Mouse (Mus musculus) liver, embryonic 12.5 days (tissue): ENCODE measurements around the gene Gm35549. TPM values are rescaled to one million over a fixed set of nuclear protein-coding genes. Genes with fewer than 3 reads are reported as not detected.
"Not testable (repeated sequence)": the region's sequence is repeated elsewhere in the genome, so short reads cannot be mapped to it uniquely, and the experiment has no call there.

ENCODE experiments used
- ATAC-seq: fragments of 200-750 bp; cut with Nextera tagmentation; 2 replicates; pipeline ENCODE4 v1.8.0; 2017; ENCODE audit warnings: moderate number of reproducible peaks, mild to moderate bottlenecking, moderate library complexity
- H3K27ac ChIP-seq: fragments of 300-500 bp; sonication (generic); 2 replicates; pipeline ENCODE4 v1.5.1; 2016; ENCODE audit warnings: mild to moderate bottlenecking
- H3K27me3 ChIP-seq: fragments of 300-500 bp; sonication (generic); replicated peaks from 2 replicates; pipeline ENCODE4 v1.6.1; 2016; ENCODE audit warnings: mild to moderate bottlenecking, moderate library complexity
- H3K36me3 ChIP-seq: fragments of 300-500 bp; sonication (generic); 2 replicates; pipeline ENCODE4 v1.6.1; 2016; ENCODE audit warnings: mild to moderate bottlenecking, moderate library complexity
- H3K4me1 ChIP-seq: fragments of 300-500 bp; sonication (generic); 2 replicates; pipeline ENCODE4 v1.6.1; 2016
- H3K4me2 ChIP-seq: fragments of 300-500 bp; sonication (generic); 2 replicates; pipeline ENCODE4 v1.6.1; 2016; ENCODE audit warnings: mild to moderate bottlenecking, moderate library complexity
- H3K4me3 ChIP-seq: fragments of 300-500 bp; sonication (generic); 2 replicates; pipeline ENCODE4 v1.5.1; 2016; ENCODE audit warnings: mild to moderate bottlenecking, moderate library complexity
- H3K9ac ChIP-seq: fragments of 300-500 bp; sonication (generic); 2 replicates; pipeline ENCODE4 v1.6.1; 2016; ENCODE audit warnings: mild to moderate bottlenecking, moderate library complexity
- H3K9me3 ChIP-seq: fragments of 300-500 bp; sonication (generic); replicated peaks from 2 replicates; pipeline ENCODE4 v1.6.1; 2016; ENCODE audit warnings: mild to moderate bottlenecking, moderate library complexity
- WGBS: fragments of 180-500 bp; shearing (Covaris S2); methylation state at CpG from one replicate; pipeline ENCODE4 v1.1.7; 2016; ENCODE audit not compliant: insufficient replicate concordance; 5-methylcytosine and 5-hydroxymethylcytosine counted together
- polyA plus RNA-seq: library from polyadenylated mRNA; unstranded; fragments of >200 nt; fragmentation: Nextera tagmentation; extraction: Ambion mirVana; gene quantifications from 2 replicates; pipeline ENCODE4 v1.2.1, GENCODE M21; 2016

Gene Gm35549
- polyA plus RNA-seq, 1 experiment from 2014 or later = 0.21 TPM

DNA sequence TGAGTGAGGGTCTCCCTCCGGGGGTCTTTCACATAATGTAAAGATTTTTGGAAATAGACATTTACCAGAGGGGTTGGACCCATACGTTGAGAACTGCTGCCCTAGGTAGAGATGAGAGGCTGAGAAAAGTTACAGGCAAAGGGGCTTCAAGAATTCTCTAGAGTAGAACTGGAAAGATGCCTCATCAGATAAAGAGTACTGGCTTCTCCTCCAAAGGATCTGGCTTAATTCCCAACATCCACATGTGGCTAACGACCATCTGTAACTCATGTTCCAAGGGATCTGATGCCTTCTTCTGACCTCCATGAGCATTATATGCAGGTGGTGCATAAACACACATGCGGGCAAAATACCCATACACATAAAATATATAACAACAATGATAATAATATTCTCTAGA is 11.8 kb upstream of the Gm35549 start:
- H3K9me3 ChIP-seq = peaks cover 62% of the 10 kb centered on the region
- ATAC-seq = no peak
- no peak overlapping the region for H3K27ac ChIP-seq
- WGBS = 91% methylated on average over 4 of the region's 4 CpGs
- no peaks in the 10 kb centered on the region for H3K27me3 ChIP-seq
- H3K36me3 ChIP-seq = peaks cover 97% of the 10 kb centered on the region
- H3K4me3 ChIP-seq = no peak overlapping the region
- no peak overlapping the region for H3K4me2 ChIP-seq
- H3K9ac ChIP-seq = no peak overlapping the region
- no peaks in the 10 kb centered on the region for H3K4me1 ChIP-seq

DNA sequence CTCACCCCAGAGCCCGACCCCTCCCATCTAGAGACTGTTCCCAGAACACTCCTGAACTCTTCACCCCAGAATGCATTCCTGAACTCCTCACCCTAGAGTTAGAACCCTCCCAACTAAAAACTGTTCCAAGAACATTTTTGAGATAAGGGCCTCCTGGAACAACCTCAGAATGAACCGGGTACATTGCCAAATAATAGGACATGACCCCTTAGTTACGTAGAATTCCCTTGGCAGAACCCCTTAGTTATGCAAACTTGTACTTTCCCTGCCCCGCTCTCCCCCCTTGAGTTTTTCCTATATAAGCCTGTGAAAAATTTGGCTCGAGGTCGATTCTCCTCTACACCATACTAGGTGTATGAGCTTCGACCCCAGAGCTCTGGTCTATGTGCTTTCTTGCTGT is 11.3 kb upstream of the Gm35549 start:
- H3K4me1 ChIP-seq, H3K9ac ChIP-seq, H3K27me3 ChIP-seq, H3K4me3 ChIP-seq, H3K27ac ChIP-seq, ATAC-seq, H3K4me2 ChIP-seq: not testable (repeated sequence)
- Histone ChIP-seq H3K36me3 (peaks cover 97% of the 10 kb centered on the region), H3K9me3 (peaks cover 62% of the 10 kb centered on the region)
- WGBS = 86% methylated on average over 2 of the region's 7 CpGs

DNA sequence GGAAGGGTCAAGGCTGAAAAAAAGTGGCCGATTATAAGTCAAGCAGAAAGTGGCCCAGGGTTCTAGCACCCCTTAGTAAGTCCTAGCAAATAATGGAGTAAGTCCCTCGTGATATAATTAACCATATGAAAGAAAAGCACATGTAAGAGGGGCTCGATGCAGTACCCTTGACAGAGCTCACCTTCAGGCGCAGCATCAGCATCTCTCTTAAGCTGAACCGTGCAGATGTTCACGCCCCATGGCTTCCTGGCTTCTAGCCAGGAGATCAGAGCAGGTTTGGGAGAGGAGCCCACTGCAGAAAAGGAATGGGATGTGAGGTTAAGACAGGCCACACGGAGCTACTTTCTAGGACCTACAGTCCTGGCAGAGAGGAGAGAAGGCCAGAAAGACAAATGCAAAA is 10.7 kb upstream of the Gm35549 start:
- 91% methylated on average over 7 of the region's 7 CpGs for WGBS
- H3K9me3 ChIP-seq = peaks cover 62% of the 10 kb centered on the region
- H3K36me3 ChIP-seq = peaks cover 97% of the 10 kb centered on the region
- H3K4me3 ChIP-seq = no peak overlapping the region
- no peaks in the 10 kb centered on the region for H3K4me1 ChIP-seq
- H3K27ac ChIP-seq = no peak overlapping the region
- H3K27me3 ChIP-seq = no peaks in the 10 kb centered on the region
- H3K9ac ChIP-seq = no peak overlapping the region
- H3K4me2 ChIP-seq = no peak overlapping the region
- no peak for ATAC-seq

DNA sequence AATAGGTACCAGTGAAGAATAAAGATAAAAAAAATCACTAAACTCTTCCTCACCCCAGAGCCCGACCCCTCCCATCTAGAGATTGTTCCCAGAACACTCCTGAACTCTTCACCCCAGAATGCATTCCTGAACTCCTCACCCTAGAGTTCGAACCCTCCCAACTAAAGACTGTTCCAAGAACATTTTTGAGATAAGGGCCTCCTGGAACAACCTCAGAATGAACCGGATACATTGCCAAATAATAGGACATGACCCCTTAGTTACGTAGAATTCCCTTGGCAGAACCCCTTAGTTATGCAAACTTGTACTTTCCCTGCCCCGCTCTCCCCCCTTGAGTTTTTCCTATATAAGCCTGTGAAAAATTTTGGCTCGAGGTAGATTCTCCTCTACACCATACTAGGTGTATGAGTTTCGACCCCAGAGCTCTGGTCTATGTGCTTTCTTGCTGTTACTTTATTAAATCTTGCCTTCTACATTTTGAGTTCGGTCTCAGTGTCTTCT is 4.0 kb upstream of the Gm35549 start:
- not testable (repeated sequence) for H3K4me1 ChIP-seq, H3K4me3 ChIP-seq, H3K27me3 ChIP-seq, H3K4me2 ChIP-seq, ATAC-seq, H3K27ac ChIP-seq, H3K9ac ChIP-seq
- WGBS = 84% methylated on average over 6 of the region's 8 CpGs
- Histone ChIP-seq H3K36me3 (peaks cover 45% of the 10 kb centered on the region), H3K9me3 (peaks cover 34% of the 10 kb centered on the region)

DNA sequence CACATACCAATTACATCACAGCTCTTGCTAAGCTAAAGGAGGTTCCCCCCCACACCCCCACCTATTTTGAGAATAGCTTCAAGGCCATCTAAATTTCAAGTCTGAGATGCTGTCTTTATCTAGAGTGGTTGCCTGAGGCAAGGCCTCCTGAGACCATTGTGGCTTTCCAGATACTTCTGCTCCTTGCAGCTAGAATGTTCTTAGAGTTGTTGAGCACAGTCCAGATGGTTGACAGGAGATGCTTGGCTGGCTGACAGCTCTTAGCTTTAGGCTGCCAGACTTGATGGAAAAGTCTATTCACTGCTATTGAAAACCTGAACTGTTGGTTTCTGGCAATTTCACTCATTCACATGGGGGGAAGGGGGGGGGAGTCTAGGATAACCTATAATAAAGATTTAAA is 2.3 kb upstream of the Gm35549 start:
- H3K27me3 ChIP-seq = no peaks in the 10 kb centered on the region
- H3K9me3 ChIP-seq = peaks cover 22% of the 10 kb centered on the region
- no peak for ATAC-seq
- H3K4me2 ChIP-seq = no peak overlapping the region
- H3K4me1 ChIP-seq = no peaks in the 10 kb centered on the region
- no peak overlapping the region for H3K9ac ChIP-seq
- H3K27ac ChIP-seq = no peak overlapping the region
- peaks cover 28% of the 10 kb centered on the region for H3K36me3 ChIP-seq
- no peak overlapping the region for H3K4me3 ChIP-seq

DNA sequence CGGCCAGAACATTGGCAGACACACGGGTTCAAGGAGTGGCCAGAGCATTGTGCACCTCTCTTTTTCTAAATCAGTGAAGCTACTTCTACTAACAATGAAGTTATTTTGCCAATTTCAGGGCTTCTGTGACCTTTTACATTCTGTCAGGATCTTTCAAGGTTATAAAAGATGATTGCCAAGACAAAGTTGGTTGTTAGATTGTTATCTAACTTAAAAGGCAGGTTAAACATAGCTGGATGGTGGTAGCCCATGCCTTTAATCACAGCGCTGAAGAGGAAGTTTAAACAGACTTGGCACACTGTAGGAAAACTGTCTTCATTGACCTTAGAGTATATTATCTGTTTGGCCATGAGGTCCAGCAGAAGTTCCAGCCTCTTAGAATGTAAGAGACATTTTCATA is 1.8 kb upstream of the Gm35549 start:
- Histone ChIP-seq H3K4me2 (no peak overlapping the region), H3K9me3 (peaks cover 21% of the 10 kb centered on the region), H3K36me3 (peaks cover 23% of the 10 kb centered on the region), H3K27me3 (no peaks in the 10 kb centered on the region), H3K9ac (no peak overlapping the region), H3K27ac (no peak overlapping the region), H3K4me3 (no peak overlapping the region), H3K4me1 (no peaks in the 10 kb centered on the region)
- ATAC-seq = no peak
- WGBS = 63% methylated on average over 3 of the region's 3 CpGs

DNA sequence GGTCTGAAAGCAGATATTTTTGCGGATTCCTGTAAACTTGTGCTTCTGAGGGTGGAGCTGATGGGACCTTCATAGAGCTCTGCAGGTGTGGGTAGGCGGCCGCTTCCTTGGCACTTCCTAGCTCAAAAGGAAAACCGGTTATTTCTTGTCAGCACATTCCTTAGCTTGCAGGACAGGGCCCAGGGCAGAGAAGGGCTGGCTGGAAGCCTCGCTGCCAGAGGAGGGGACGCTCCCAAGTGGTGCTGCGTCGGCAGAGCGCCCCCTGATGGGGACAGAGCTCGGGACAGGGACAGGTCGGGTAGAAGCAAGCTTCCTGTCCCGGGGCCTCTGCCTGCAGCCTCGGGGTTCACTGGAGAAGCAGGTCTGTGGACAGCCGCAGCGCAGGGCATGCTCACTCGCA is 6.2 kb downstream of the Gm35549 start:
- Histone ChIP-seq H3K4me2 (no peak overlapping the region), H3K27me3 (no peaks in the 10 kb centered on the region), H3K4me3 (no peak overlapping the region), H3K27ac (no peak overlapping the region), H3K36me3 (0 out of 2 replicates have a peak, but pooled peaks cover 3% of the 10 kb centered on the region), H3K9ac (no peak overlapping the region), H3K4me1 (no peaks in the 10 kb centered on the region), H3K9me3 (no peaks in the 10 kb centered on the region)
- 33% methylated on average over 16 of the region's 16 CpGs for WGBS
- ATAC-seq = no peak

DNA sequence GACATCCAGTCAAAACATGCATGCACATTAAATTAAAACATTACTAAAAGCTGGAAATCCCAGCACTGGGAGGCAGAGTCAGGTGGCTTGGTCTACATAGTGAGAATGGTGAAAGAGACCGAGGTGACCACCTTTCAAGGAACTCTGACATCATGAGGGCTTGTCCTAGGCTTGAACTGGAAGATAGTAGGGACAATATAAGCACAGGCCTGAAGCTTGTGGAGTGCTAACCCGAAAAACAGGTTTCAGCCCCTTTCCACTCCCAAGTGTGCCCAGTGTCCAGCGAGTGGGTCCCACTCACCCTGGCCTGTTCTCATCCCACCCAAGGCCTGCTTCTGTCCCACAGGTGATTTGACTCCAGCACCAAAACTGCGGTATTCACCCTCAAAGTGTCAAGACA is 6.6 kb downstream of the Gm35549 start:
- no peak overlapping the region for H3K9ac ChIP-seq
- no peaks in the 10 kb centered on the region for H3K9me3 ChIP-seq
- 0 out of 2 replicates have a peak, but pooled peaks cover 3% of the 10 kb centered on the region for H3K36me3 ChIP-seq
- H3K4me3 ChIP-seq = no peak overlapping the region
- ATAC-seq = no peak
- 77% methylated on average over 4 of the region's 4 CpGs for WGBS
- no peaks in the 10 kb centered on the region for H3K4me1 ChIP-seq
- H3K27ac ChIP-seq = no peak overlapping the region
- no peak overlapping the region for H3K4me2 ChIP-seq
- H3K27me3 ChIP-seq = no peaks in the 10 kb centered on the region

DNA sequence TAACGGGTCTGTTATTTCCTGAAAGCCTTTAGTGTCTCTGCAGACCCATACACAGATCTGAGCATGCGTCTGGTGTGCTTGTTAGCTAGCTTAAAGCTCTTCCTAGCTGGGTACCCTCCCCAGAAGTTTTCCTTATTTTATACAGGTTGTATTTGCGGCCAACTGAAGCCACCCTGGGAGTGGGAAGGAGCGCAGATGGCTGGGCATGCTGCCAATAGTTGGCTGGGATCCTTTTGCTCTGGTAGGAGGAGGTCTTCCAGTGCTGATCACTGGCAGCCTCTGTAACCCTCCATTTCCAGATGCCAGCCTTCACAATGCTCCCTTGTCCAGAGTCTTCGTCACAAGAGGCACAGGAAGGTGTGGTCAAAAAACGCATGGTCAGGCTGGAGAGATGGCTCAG is 7.0 kb downstream of the Gm35549 start:
- 68% methylated on average over 6 of the region's 6 CpGs for WGBS
- no peak for ATAC-seq

DNA sequence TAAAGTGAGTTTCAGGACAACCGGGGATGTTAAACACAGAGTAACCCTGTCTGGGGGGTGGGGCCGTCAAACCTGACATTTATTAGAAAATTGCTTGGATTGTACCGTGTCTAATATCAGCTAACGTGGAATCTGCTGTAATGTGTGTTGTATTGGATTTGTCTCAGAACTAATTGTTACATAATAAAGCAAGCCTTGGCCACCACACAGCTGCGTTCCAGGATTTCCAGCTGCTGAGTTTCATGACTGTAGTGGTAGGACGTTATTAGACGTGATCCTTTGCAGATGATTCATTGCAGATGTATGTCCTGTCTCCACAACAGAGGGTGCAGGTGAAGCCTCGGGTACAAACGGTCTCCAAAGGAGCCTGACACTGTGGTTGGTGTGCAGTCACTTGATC is 7.7 kb downstream of the Gm35549 start:
- Histone ChIP-seq H3K4me3 (no peak overlapping the region), H3K4me2 (no peak overlapping the region), H3K9me3 (no peaks in the 10 kb centered on the region), H3K4me1 (no peaks in the 10 kb centered on the region), H3K27me3 (no peaks in the 10 kb centered on the region), H3K36me3 (0 out of 2 replicates have a peak, but pooled peaks cover 3% of the 10 kb centered on the region), H3K27ac (no peak overlapping the region), H3K9ac (no peak overlapping the region)
- no peak for ATAC-seq
- WGBS = 74% methylated on average over 9 of the region's 9 CpGs

More for the DNA sequence above, 7.0 kb downstream of the Gm35549 start:
- H3K9me3 ChIP-seq = no peaks in the 10 kb centered on the region
- no peaks in the 10 kb centered on the region for H3K27me3 ChIP-seq
- no peaks in the 10 kb centered on the region for H3K4me1 ChIP-seq
- 0 out of 2 replicates have a peak, but pooled peaks cover 3% of the 10 kb centered on the region for H3K36me3 ChIP-seq
- H3K27ac ChIP-seq = no peak overlapping the region
- H3K4me3 ChIP-seq = no peak overlapping the region
- no peak overlapping the region for H3K9ac ChIP-seq
- H3K4me2 ChIP-seq = no peak overlapping the region

DNA sequence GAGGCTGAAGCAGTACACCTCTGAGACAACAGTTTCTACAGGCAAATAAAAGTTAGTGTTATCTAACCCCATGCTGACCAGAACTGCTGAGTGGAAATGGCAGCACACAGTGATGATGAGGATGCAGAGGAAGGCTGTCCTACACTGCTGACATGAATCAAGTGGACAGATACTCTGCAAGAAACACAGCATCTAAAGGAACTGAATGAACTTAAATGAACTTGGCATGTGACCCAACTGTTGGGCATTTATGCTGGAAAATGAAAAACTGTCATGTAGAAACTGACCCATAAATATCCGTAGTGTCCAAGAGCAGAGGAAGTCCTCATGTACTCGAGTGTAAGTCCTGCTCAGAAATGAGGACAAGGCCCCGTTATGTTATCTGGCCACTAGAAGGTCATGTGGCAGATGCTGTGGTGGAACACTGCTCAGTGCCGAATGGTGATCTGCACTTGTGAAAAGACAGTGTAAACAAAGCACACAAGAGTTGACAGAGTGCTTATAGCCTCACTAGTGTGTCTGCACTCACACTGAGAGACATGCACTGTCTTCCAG is 13.9 kb downstream of the Gm35549 start:
- Histone ChIP-seq H3K36me3 (peaks cover 12% of the 10 kb centered on the region), H3K9me3 (no peaks in the 10 kb centered on the region), H3K4me2 (no peak overlapping the region), H3K27me3 (no peaks in the 10 kb centered on the region), H3K4me3 (no peak overlapping the region), H3K9ac (no peak overlapping the region), H3K4me1 (no peaks in the 10 kb centered on the region), H3K27ac (no peak overlapping the region)
- no peak for ATAC-seq
- WGBS = 62% methylated on average over 4 of the region's 4 CpGs

DNA sequence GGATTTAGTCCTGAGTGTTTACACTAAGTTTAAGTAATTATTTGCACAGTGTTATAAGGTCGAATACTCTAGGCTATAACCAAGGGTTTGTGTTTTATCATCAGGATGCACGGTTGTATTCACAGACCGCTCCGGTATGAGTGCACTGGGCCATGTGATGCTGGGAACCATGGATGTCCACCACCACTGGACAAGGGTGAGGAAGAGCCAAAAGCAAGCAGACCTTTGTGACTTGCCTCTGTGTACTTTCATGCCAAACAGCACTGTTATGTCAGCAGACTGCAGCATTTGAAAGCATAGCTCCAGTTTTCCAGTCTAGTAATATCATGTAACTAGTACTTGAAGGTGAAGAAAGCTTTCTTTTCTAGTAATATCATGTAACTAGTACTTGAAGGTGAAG is 17.1 kb downstream of the Gm35549 start:
- ATAC-seq = no peak
- Histone ChIP-seq H3K4me3 (no peak overlapping the region), H3K9ac (no peak overlapping the region), H3K9me3 (no peaks in the 10 kb centered on the region), H3K27me3 (no peaks in the 10 kb centered on the region), H3K36me3 (peaks cover 17% of the 10 kb centered on the region), H3K4me1 (no peaks in the 10 kb centered on the region), H3K27ac (no peak overlapping the region), H3K4me2 (no peak overlapping the region)
- WGBS = 74% methylated on average over 4 of the region's 4 CpGs

DNA sequence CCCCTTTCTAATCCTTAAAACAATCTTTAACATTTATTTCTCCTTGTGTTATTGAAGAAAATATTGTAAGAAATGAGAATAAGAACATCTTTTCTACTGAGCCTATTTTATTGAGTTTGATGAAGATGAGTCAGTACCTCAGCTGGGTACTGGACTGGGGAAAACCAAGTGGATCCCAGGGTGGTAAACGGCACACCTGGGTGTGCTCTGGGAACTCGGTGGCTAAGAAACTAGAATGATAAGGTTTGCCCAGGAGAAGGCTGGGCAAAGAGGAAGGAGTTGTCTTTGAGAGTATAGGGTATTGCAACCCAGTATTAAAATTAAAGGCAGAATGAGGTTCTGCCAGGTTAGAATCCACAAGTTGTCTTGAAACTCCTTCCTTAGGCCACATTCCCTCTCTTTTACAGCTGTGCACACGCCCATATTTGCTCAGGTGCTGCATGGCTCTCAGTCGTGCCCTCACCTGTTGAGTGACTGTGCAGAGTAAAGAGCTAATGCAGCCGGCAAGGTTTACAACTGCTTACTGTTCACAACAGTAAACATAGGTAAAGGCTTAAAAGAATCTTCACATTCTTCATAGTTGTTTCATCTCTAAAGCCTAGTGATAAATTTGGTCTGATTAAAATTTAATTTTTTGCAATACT is 20.3 kb downstream of the Gm35549 start:
- no peaks in the 10 kb centered on the region for H3K27me3 ChIP-seq
- no peak overlapping the region for H3K9ac ChIP-seq
- H3K36me3 ChIP-seq = peaks cover 22% of the 10 kb centered on the region
- H3K4me3 ChIP-seq = no peak overlapping the region
- 70% methylated on average over 5 of the region's 5 CpGs for WGBS
- H3K4me1 ChIP-seq = no peaks in the 10 kb centered on the region
- no peak for ATAC-seq
- H3K4me2 ChIP-seq = no peak overlapping the region
- H3K9me3 ChIP-seq = no peaks in the 10 kb centered on the region
- no peak overlapping the region for H3K27ac ChIP-seq
